Mouse (Mus musculus) left cerebral cortex, postnatal 36 days (tissue): ENCODE results near the gene Vmn2r47. TPM values are rescaled to one million over a fixed set of nuclear protein-coding genes. Genes with fewer than 3 reads are reported as not detected.
"Not testable (repeated sequence)": the region's sequence is repeated elsewhere in the genome, so short reads cannot be mapped to it uniquely, and the experiment has no call there.

Source experiments
- DNase-seq, 2 experiments: peaks; one replicate each; pipeline ENCODE4 v3.0.0; 2021 to 2022; ENCODE audit warnings: low spot score in 2 of 2, mixed read lengths in 1 of 2
- intact Hi-C: fragments of 180-260 bp; cut with DNase I; formaldehyde crosslinking; loops from one replicate; pipeline ENCODE4 v1.15.1; 2025
- total RNA-seq, 2 experiments: library from RNA; stranded (reverse); gene quantifications; 2 replicates each; pipeline ENCODE4 v1.2.3; 2021

Vmn2r47 gene
- total RNA-seq, result not detected

DNA sequence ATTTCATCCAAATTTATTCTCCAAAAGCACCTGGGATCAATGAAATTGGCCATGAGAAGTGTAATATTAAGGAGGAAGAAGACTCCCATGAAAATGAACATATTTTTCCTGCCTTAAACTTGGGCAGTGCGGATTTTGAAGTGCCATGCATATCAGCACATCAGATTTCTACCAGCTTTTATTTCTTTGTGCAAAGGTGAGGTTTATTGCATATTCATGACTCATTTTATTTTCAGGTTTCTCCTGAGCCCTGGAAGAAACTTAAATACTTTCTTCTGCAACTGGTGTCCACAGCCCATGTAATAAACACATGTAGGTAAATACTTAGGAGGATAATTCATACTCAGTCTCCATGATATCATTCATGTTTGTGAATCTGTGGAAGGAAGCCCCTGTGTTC lies at the start of gene Vmn2r47:
Vmn2r47 (minus strand) TSS at position 101 of the 400 bp plus-strand sequence.
- intact Hi-C loops, result not testable (repeated sequence)

DNA sequence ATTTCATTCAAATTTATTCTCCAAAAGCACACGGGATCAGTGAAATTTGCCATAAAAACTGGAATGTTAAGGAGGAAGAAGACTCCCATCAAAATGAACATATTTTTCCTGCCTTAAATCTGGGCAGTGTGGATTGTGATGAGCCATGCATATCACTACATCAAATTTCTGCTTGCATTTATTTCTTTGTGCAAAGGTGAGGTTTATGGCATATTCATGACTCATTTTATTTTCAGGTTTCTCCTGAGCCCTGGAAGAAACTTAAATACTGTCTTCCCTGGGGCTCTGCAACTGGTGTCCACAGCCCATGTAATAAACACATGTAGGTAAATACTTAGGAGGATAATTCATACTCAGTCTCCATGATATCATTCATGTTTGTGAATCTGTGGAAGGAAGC lies 70.7 kb downstream of the Vmn2r47 start, which contains the start of gene Vmn2r46:
Vmn2r46 (minus strand) TSS at position 101 of the 400 bp plus-strand sequence.
- DNase-seq, intact Hi-C loops: not testable (repeated sequence)

More for the DNA sequence above, at the start of gene Vmn2r47:
- not testable (repeated sequence) for DNase-seq

Other genes with a start within 250 kb of the Vmn2r47 start
- gene Vmn2r46, start 70.8 kb downstream of the Vmn2r47 start, total RNA-seq, result not detected
- gene Vmn2r48, start 112.3 kb upstream of the Vmn2r47 start, total RNA-seq, result not detected
- gene Vmn2r49, start 150.9 kb upstream of the Vmn2r47 start, total RNA-seq, result not detected
- not detected for gene Vmn2r50, start 212.0 kb upstream of the Vmn2r47 start, total RNA-seq